Mouse (Mus musculus) frontal cortex, postnatal 10 days (tissue): ENCODE results near the gene Spem1.
A peak's percentile ranks its signal among the peaks of the same experiment; 100 is the strongest.

Experiments used
- DNase-seq, 2 experiments: peaks; one replicate each; pipeline ENCODE4 v3.0.0; 2022; ENCODE audit warnings: low spot score in 2 of 2, mixed read lengths in 1 of 2

Gene Spem1

DNA sequence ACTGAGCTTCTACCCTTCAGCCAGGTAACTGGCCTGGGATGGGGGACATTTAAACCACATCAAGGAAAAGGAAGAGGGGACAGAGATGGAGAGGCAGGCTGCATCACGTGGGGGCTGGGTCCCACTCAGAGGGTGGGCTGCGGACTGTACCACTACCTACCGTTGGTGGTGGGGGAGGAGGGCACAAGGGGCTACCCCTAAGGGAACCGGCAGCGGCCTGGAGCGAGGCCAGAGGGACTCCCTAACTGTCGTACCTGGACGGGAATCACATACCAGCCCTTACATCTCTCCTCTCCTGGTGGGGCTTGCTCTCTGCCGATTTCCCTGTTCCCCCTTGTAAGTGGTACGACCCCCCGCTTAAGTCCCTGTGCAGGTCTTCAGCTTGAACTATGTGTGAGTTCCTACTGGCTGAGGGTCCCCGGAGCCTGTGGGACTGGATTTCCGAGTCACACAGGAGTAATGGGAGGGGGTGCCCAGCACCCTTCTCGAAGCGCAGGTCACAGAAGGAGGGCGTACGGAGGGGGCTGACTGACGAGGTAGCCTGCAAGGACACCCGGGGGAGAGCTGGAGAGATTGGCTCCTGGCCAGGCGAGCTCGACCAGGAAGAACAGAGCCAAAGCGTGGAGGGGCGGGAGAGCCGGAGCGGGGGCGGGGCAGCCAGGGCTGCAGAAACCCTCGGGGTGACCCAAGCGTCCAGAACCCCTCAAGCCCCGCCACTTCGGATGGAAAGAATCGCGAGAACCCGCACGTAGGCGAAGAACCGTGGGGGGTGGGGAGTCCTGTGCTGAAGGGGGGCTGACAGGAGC, 21.4 kb downstream of the Spem1 start:
- peak; percentile 72 to 78 for DNase-seq

DNA sequence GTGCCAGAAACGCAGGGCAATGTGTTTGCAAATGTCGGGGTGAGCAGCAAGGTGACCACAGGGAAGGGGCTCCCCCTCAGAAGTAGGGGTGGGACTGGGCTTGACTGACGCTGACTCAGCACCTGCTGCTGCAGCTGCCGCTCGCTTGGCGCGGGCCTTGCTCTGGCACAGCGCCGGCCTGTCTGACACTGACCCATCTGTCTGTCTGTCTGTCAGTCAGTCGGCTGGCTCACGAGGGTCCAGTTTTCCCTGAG, 21.9 kb downstream of the Spem1 start:
- DNase-seq, result peak; percentile 45 to 66

DNA sequence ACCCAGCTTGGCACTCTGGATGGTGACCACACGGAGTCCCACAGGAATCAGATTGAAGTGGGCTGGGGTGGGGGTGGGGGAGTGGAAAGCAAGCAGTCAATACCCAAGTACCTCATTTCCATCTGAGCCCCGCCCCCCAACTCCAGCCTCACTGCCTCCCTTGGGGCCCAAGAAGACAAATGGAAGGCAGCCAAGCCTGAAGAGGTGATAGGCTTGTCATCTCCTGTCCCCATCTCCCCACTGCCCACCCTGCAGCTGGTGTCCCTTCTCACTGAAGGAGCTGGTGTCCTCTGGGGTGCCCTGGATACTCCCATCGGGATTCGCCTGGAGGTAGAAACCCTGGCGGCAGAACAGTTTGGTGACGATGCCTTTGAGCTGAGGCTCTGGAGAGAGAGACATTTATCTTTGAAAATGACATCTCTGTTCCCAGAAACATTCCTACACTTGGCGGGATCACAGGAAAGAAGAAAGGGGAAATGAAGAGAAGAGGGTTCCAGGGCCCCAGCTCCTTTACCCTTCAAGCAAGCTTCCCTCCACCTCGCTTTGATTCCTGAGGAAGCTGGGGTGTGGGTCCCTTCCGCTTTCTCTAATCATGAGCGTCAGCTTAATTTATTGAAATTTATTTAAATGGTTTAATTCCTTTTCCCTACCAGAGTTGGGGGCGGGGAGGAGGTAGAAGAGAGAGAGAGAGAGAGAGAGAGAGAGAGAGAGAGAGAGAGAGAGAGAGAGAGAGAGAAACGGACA, 22.4 kb downstream of the Spem1 start:
- DNase-seq, result no peak

DNA sequence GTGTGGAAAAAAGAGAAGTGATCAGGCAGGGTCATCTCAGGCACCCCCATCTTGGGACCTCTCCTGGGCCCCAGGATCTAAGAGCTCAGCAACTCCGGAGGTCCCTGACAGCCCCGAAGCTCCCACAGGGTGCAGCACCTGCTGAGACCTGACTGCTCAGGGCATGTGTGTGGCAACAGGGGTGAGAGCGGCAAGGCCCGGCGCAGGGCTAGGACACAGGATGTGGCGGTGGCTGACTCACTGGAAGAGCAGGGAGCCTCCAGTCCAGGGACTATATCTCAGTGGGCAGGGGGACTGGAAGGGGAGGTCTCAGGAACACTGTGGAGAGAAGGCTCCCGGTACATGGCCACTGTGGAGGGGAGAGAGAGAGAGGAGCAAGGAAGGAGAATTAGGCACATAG, 24.1 kb downstream of the Spem1 start:
- DNase-seq, result no peak

DNA sequence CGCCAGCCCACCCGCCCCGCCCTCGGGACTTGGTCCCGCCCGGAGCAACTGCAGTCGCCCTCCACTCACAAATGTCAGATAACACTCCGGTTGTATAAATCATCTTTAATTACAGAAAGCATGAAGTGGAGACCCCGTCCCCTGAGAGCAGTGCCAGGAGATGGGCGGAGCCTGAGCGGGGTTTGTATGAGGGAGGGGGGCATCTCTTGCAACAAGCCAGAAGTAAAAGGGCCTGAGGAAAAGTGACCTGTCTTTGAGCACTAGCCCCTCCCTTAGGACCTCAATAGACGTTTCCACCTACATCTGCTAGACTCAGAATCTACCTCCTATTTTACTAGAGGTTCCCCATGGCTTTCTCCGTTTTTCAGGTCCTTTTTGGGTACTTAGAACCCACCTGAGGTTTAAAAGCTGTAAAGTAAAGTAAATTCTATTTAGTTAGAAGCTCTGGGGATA, 26.0 kb downstream of the Spem1 start:
- no peak for DNase-seq

DNA sequence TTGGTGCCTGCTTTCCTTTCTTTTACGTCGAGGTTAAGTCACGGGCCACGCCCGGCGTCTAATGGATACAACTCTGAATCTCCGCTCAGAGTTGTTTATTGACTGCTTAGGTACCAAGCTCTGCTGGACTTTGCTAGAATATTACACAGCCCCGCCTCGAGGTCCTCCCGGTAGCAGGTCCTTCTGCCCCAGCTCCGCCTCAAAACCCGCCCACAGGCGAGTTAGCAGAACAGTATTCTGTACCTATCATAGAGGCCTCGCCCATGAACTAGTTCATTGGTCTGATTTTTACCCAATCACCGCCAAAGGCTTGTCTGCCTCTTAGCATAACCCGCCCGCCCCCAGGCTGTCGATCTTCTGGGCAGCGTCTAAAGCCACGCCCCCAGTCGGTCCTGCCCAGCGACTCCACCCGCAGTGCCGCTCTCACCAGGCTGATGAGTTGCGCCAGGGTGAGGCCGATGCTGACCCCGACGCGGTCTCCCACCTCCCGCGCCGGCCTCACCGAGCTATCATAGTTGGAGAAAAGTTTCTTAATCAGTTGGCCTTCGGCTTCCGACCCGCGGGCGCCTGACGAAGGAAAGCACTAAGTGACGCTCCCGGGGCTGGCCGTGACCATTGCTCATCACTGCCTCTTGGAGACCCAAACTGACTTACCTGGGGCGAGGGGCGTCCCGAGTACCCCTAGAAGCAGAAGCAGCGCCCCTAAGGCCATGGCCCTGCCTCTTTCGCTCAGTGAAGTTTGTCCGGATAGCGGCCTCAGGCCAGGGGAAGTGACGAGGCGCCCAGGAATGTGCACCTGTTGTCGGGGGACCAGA, 26.6 kb downstream of the Spem1 start, which contains the start of gene Chrnb1:
Gene Chrnb1, minus strand, starts transcription at position 776 of the 815 bp plus-strand sequence.
- peak; percentile 87 to 90 for DNase-seq

DNA sequence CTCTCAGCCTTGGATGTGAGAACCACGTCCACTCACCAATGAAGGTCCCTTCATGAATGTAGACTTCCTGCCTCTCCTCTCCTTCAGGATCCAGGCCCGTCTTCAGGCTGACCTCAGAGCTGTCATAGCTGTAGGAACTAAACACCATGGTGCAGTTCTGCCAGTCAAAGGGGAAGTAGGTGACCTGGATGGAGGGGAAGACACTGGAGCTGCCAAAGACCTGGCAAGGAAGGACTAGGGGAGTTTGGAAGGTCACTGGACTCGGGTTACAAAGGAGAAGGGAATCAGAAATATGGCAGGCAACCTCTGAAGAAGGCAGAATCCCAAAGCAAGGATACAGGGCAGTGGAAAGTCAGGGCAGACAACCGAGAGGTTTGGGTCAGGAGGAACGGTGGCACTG, 28.6 kb downstream of the Spem1 start:
- no peak for DNase-seq

DNA sequence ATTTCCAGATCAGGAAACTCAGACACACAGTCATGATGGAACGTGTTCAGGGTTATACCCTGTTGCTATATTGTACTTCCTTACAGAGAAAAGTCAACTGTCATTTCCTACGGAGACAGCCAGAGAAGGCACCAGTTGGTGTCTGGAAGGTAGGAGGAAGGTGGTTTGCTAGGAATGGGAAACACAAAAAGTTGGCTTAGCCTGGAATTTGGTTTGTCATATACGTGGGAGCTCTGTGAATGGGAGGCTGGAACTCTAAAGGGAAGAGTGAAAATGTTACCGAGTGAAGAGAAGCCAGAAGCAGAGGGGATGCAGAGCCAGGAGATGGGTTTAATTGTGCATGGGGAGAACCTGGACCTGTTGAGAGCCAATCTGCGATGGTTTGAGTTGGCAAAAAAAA, 30.6 kb downstream of the Spem1 start:
- no peak for DNase-seq

DNA sequence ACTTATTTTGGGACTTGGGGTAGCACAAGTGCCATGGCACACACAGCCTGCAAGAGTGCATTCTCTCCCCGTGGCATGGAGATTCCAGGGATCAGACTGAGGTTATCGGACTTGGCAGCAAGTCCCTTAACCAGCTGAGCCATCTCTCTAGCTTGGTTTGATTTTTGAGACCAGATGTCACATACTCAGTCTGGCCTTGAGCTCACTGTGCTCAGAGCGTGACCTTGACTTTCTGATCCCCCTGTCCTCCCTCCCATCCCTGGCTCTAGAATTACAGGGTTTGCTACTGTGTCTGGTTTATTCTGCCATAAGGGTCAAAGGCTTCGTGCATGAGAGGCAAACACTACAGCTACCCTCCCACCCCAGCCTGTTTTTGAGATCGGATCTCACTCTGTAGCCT, 32.5 kb downstream of the Spem1 start:
- no peak for DNase-seq

DNA sequence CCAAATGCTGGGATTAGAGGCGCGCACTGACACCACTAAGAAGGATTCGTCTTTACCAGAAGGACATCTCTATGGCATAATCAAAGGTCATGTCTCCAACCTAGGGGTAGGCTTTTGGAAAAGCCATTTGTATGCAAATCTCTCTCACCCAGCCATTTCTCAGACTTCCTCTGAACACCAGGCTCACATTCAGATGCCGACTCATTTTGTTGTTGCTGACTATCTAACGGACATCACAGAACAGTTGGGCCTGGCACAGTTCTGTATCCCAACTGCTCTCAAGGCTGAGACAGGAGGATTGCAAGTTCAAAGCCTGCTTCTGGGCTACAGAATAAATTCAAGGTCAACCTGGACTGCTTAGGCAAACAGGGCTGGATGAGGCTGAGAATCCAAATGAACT, 34.7 kb downstream of the Spem1 start:
- no peak for DNase-seq

DNA sequence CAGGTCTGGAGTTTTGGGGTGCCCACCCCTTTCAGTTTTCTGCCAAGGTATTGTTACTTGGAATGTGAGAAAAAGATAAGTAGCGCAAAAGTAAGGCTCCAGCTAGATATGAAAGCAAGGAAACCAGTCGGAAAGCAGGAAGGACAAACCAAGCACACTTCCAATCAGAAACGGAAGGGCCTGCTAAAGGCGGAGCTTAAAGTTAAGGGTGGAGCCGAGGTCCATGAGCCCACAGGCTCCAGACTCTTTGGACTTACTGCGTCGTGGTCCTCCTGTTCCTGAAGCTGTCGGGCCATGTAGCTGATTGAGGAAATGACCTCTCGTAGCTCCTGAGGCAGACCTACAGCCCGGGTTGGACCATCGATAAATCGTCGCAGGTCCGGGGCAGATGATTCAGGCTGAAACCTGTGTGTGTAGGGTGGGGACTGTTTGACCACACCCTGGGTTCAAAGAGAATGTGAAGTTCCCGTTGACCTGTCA, 37.1 kb downstream of the Spem1 start:
- DNase-seq, result no peak

DNA sequence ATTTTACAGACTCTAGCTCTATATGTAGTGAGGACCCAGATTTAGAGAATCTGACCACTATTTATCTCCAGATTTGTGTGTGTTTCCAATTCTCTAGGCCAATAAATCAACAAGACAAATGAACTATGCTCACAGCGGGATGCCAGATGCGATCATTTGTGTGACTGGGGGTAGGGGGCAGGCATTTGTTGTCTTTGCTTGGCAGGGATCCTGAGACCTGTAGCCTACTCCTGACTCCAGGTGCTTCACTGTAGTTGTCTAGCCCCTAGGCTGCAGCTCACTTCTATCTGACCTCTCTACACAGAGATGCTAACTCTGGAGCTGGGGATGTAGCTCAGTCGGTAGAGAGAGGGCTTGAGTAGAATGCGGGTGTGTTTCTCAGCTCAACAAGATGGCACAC, 40.2 kb downstream of the Spem1 start:
- no peak for DNase-seq

DNA sequence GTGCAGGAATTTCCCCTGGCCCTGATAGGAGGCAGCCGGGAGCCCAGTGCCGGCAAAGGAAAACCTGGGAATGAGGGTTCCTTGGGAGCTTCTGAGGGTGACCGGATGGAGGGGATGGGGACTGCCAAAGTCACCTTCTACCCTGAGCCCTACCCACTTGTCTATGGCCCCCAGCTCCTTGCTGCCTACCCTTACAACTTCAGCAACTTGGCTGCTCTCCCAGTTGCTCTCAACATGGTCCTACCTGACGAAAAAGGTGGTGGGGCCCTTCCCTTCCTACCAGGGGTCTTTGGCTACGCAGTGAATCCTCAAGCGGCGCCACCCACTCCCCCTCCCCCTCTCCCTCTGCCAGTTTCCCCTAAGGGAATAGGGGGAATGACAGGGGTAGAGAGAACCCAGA, 43.0 kb downstream of the Spem1 start:
- no peak for DNase-seq

DNA sequence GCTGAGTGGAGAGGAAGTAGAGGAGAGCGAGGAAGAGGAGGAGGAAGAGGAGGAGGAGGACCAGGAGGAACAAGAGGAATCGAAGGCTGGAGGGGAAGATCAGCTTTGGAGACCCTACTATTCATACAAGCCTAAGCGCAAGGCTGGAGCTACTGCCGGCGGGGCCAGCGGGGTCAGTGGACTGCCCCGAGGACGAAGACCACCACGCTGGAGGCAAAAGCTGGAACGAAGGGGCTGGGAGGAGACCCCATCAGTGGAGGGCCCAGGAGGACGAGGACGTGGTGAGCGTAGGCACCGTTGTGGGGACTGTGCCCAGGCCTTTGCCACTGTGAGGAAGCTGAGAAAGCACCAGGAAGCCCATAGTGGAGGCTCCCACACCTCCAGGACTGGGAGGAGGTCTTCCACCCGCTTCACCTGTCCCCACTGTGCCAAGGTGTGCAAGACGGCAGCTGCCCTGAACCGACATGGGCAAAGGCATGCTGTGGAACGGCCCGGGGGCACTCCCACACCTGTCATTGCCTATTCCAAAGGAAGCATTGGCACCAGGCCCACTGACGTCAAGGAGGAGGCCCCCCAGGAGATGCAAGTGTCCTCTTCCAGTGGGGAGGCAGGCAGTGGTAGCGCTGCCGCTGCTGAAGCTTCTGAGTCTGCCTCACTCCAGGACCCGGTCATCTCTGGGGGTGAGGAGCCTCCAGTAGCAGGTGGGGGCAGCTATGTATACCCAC, 43.6 kb downstream of the Spem1 start:
- DNase-seq, result no peak

DNA sequence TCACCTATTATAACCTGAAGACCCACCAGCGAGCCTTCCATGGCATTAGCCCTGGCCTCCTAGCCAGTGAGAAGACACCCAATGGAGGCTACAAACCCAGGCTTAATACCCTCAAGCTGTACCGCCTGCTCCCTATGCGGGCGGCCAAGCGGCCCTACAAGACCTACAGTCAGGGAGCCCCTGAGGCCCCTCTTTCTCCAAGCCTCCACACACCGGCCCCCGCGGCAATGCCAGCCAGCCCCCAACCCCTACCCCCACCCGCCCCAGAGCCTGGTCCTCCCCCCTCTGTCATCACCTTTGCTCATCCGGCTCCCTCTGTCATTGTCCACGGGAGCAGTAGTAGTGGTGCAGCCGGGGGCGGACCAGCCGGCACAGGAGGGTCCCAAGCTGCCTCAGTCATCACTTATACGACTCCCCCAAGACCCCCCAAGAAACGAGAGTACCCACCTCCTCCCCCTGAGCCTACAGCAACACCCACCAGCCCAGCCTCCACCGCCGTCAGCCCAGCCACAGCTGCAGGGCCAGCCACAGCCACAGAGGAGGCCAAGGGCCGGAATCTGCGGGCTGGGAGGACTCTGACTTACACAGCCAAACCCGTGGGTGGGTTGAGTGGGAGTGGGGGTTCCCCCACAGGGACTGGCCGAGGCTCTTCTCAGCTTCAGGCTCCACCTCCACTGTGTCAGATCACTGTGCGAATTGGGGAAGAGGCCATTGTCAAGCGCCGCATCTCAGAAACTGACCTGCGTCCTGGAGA, 44.3 kb downstream of the Spem1 start:
- DNase-seq, result no peak

DNA sequence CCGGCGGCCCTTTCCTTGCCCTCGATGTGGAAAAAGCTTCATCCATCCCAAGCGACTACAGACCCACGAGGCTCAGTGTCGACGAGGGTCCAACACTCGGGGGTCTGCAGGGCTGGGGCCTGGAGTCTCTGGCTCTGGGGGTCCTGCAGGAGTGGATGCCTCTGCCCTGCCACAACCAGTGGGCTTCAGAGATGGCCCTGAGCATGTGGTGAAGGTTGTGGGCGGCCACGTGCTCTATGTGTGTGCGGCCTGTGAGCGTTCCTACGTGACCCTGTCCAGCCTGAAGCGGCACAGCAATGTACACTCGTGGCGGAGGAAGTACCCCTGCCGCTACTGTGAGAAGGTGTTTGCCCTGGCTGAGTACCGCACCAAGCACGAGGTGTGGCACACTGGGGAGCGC, 45.5 kb downstream of the Spem1 start:
- DNase-seq, result no peak

DNA sequence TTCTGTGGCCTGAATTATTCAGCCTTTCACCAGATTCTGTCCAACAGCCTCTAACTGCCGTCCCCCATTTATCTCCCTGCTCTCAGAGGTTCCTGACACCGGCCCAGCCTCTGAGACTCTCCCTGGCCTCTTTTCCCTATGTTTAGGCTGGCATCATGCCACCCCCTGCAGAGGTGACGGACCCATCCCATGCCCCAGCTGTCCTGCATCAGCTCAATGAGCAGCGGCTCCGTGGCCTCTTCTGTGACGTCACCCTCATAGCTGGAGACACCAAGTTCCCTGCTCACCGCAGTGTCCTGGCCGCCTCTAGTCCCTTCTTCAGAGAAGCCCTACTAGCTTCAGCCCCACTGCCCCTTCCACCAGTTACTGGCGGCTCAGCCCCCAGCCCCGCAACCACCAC, 46.3 kb downstream of the Spem1 start:
- DNase-seq, result no peak

DNA sequence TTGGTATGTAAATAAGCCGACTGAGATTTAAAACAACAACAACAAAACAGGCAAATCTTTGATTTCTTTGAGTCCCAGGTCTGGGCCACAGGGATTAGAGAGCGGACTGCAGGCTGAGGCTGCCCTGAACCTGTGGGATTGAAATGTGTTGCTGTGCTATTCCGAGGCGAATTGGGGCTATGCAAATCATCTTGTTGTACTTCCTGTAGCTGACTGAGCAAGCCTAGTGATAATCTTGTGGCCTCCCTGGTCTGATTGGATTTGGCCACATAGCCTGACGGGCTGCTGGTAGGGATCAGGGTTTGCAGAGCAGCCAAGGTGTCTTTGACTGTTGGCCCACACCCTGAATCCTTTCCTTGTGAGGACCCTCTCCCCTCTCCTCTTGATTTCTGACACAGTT, 47.0 kb downstream of the Spem1 start:
- DNase-seq, result no peak
